Mouse (Mus musculus) heart, postnatal 0 days (tissue): ENCODE results near the gene H2afv. TPM values are rescaled to one million over a fixed set of nuclear protein-coding genes. Genes with fewer than 3 reads are reported as not detected.
"Not testable (repeated sequence)": the region's sequence is repeated elsewhere in the genome, so short reads cannot be mapped to it uniquely, and the experiment has no call there.

Source experiments
- ATAC-seq: fragments of 200-750 bp; cut with Nextera tagmentation; 2 replicates; pipeline ENCODE4 v1.8.0; 2017; ENCODE audit warnings: low read depth, moderate number of reproducible peaks, moderate library complexity; ENCODE audit not compliant: insufficient read depth
- DNase-seq: peaks from one replicate; pipeline ENCODE4 v3.0.0-alpha.2; 2016; ENCODE audit warnings: low spot score
- H3K27ac ChIP-seq: fragments of 300-500 bp; sonication (generic); 2 replicates; pipeline ENCODE4 v1.5.1; 2014; ENCODE audit warnings: low read depth, mild to moderate bottlenecking
- H3K27me3 ChIP-seq: fragments of 300-500 bp; sonication (generic); 2 replicates; pipeline ENCODE4 v1.6.1; 2014; ENCODE audit warnings: low read length, mixed read lengths; ENCODE audit not compliant: control insufficient read depth, insufficient read depth
- H3K36me3 ChIP-seq: fragments of 300-500 bp; sonication (generic); replicated peaks from 2 replicates; pipeline ENCODE4 v1.6.1; 2014; ENCODE audit warnings: low read length, mixed read lengths; ENCODE audit not compliant: control insufficient read depth, insufficient read depth
- H3K4me1 ChIP-seq: fragments of 300-500 bp; sonication (generic); 2 replicates; pipeline ENCODE4 v1.6.1; 2014; ENCODE audit warnings: antibody characterized with exemption; ENCODE audit not compliant: control insufficient read depth, insufficient read depth
- H3K4me2 ChIP-seq: fragments of 300-500 bp; sonication (generic); 2 replicates; pipeline ENCODE4 v1.6.1; 2014; ENCODE audit warnings: low read depth, mild to moderate bottlenecking, low read length, moderate library complexity
- H3K4me3 ChIP-seq: fragments of 300-500 bp; sonication (generic); 2 replicates; pipeline ENCODE4 v1.5.1; 2014; ENCODE audit warnings: low read depth, low read length
- H3K9ac ChIP-seq: fragments of 300-500 bp; sonication (generic); replicated peaks from 2 replicates; pipeline ENCODE4 v1.6.1; 2014; ENCODE audit warnings: low read depth, low read length, mixed read lengths
- H3K9me3 ChIP-seq: fragments of 300-500 bp; sonication (generic); replicated peaks from 2 replicates; pipeline ENCODE4 v1.6.1; 2016; ENCODE audit warnings: low read length; ENCODE audit not compliant: control insufficient read depth
- CTCF ChIP-seq: IDR thresholded peaks from 2 replicates; pipeline ENCODE4 v1.5.1; 2016; ENCODE audit warnings: antibody characterized with exemption, control low read depth, low read depth
- EP300 ChIP-seq: IDR thresholded peaks from 2 replicates; pipeline ENCODE4 v1.6.1; 2016; ENCODE audit warnings: antibody characterized with exemption, low read depth
- WGBS: fragments of 180-500 bp; shearing (Covaris S2); extraction: QIAGEN DNeasy Blood & Tissue Kit; methylation state at CpG from one replicate; pipeline ENCODE4 v1.1.7; 2014; 5-methylcytosine and 5-hydroxymethylcytosine counted together
- polyA plus RNA-seq: library from polyadenylated mRNA; unstranded; fragments of >200 nt; fragmentation: Nextera tagmentation; extraction: Ambion mirVana; gene quantifications from 2 replicates; pipeline ENCODE4 v1.2.1, GENCODE M21; 2015
- total RNA-seq: library from RNA; depleted of rRNA; stranded (reverse); fragments of >200 nt; gene quantifications from 2 replicates; pipeline ENCODE4 v1.2.3, GENCODE M21; 2014; ENCODE audit warnings: low replicate concordance

Gene H2afv
- total and polyA plus RNA-seq, 2 experiments from 2014 or later: 106 to 213 TPM

DNA sequence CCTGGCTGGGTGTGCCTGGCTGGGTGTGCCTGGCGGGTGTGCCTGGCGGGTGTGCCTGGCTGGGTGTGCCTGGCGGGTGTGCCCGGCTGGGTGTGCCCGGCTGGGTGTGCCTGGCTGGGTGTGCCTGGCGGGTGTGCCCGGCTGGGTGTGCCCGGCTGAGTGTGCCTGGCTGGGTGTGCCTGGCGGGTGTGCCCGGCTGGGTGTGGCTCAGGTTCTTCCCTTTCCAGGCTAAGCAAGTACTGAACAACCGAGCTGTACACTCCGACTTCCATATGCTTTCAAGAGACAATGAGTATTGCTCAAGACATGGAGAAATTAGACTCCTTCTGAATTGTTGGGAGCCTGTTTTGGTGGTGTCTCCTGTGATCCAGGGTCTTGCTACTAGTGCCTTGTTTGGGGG is 31.0 kb downstream of the H2afv start:
- Histone ChIP-seq H3K4me3 (no peak overlapping the region), H3K4me1 (peaks cover 10% of the 10 kb centered on the region), H3K9me3 (no peaks in the 10 kb centered on the region), H3K27ac (no peak overlapping the region), H3K27me3 (no peaks in the 10 kb centered on the region), H3K4me2 (no peak overlapping the region), H3K36me3 (peaks cover under 1% of the 10 kb centered on the region), H3K9ac (no peak overlapping the region)
- WGBS: 94% methylated on average over 9 of the region's 12 CpGs
- TF ChIP-seq CTCF (no peak), EP300 (no peak)
- ATAC-seq (no peak), DNase-seq (no peak)

- Histone ChIP-seq H3K9ac (no peak overlapping the region), H3K27me3 (no peaks in the 10 kb centered on the region), H3K4me3 (no peak overlapping the region), H3K4me1 (peaks cover 7% of the 10 kb centered on the region), H3K9me3 (no peaks in the 10 kb centered on the region), H3K4me2 (no peak overlapping the region), H3K36me3 (no peaks in the 10 kb centered on the region), H3K27ac (0 out of 2 replicates have a peak overlapping the region, but pooled peaks have one; percentile 5)
- DNase-seq: peak; percentile 62
- 6% methylated on average over 5 of the region's 5 CpGs for WGBS
- TF ChIP-seq CTCF (peak; percentile 86), EP300 (no peak)
- no peak for ATAC-seq
These were observed 32.6 kb downstream of the H2afv start for GRCm38 (mm10) chr11:6411684-6412083.

DNA sequence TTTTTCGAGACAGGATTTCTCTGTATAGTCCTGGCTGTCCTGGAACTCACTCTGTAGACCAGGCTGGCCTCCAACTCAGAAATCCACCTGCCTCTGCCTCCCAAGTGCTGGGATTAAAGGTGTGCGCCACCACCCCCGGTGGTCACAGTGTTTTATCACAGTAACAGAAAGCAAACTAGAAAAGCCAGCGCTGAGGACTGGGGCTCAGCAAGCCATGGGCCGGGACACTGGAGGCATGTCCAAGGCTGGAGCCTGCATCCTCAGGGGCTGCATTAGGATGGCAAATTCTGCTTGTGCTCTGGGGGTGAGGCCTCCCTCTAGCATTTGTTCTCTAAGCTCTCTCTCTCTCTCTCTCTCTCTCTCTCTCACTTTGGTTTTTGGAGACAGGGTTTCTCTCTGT is 33.5 kb downstream of the H2afv start:
- WGBS: 83% methylated on average over 5 of the region's 5 CpGs
- not testable (repeated sequence) for H3K4me2 ChIP-seq, H3K27me3 ChIP-seq, ATAC-seq, H3K4me3 ChIP-seq, H3K9ac ChIP-seq, H3K27ac ChIP-seq, H3K36me3 ChIP-seq, H3K9me3 ChIP-seq, DNase-seq
- H3K4me1 ChIP-seq: peaks cover 17% of the 10 kb centered on the region

GRCm38 (mm10) chr11:6410050-6410602 is 34.1 kb downstream of the H2afv start:
- H3K4me1 ChIP-seq: peaks cover 23% of the 10 kb centered on the region
- H3K9ac ChIP-seq: no peak overlapping the region
- peaks cover 7% of the 10 kb centered on the region; the same call in 1 of the 2 replicates for H3K36me3 ChIP-seq
- no peak for TF ChIP-seq EP300
- no peak for TF ChIP-seq CTCF
- 43% methylated on average over 5 of the region's 5 CpGs for WGBS
- no peaks in the 10 kb centered on the region for H3K9me3 ChIP-seq
- H3K27me3 ChIP-seq: no peaks in the 10 kb centered on the region
- H3K4me3 ChIP-seq: no peak overlapping the region
- H3K4me2 ChIP-seq: no peak overlapping the region
- ATAC-seq (no peak; the same call in 1 of the 2 replicates), DNase-seq (no peak)
- peak overlapping the region; percentile 49 for H3K27ac ChIP-seq

DNA sequence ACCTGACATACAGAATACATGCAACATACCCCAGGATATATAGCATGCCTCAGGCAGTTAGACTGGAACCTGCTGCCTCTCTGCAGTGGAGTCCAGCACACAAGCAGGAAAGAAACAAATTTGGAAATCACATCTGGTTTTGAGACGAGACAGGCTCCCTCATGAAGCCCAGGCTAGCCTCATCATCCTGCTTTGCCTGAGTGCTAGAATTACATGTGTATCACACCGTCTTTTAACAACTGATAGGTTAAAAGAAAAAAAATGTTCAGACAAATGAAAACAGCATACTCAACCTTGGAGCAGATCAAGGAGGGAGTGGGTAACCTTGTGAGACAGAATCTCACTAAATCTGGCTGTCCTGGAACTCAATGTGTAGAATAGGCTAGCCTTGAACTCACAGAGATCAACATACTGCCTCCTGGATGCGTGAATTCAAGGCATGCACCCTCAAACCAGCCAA is 37.1 kb downstream of the H2afv start:
- Histone ChIP-seq H3K9me3 (no peaks in the 10 kb centered on the region), H3K27me3 (no peaks in the 10 kb centered on the region), H3K27ac (peak overlapping the region; percentile 91), H3K4me2 (no peak overlapping the region), H3K9ac (no peak overlapping the region), H3K36me3 (peaks cover 34% of the 10 kb centered on the region), H3K4me1 (peaks cover 34% of the 10 kb centered on the region), H3K4me3 (no peak overlapping the region)
- TF ChIP-seq CTCF: no peak
- no peak for TF ChIP-seq EP300
- 81% methylated on average over 3 of the region's 3 CpGs for WGBS
- DNase-seq (no peak), ATAC-seq (no peak)
